In the genomic region with DNA sequence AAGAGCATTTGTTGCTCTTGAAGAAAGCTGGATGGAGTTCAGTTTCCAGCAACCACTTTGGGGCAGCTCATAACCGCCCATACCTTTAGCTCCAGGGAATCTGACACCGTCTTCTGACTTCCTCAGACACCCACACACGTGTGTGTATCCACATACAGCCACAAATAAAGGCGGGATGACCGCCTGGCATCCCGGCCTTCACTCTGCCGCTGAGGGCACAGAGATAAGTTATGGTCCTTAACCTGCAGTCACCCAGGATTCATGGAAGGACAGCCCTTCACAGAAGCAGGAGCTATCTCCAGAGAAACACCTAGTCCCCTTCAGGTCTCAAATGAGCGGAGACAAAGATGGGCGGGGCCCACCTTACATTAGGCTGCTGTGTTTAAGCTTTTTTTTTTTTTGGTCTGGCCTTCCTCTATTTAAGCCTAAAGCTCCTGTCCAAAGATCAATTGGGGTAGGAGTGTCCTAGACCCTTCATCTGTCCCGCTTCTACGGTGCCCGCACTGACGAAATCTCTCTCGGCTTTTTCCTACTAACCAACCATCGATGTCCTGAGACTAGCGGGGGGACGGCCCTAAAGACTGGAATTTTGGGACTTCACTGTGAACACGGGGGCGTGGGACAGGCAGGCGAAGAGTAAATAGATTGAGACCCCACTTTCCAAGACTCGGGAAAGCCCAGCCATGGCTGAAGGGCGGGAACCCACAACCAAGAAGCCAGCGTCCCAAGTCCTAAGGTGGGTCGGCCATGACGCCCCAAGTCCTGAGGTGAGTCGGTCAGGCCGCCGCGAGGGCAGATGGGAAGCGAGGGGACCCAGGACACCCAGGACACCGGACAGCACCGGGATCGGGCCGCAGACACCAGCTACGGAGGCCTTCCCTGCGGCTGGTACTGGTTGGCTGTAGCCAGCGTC, we compare ENCODE assay signal across 8 mouse cellular contexts. TPM values are rescaled to one million over a fixed set of nuclear protein-coding genes. Genes with fewer than 3 reads are reported as not detected.
DNase-seq lines count a peak whose midpoint lies in the region; ATAC-seq and TF ChIP-seq lines count a peak whose summit lies in the region.

No protein-coding gene starts in this region.

- no peaks in the 10 kb centered on the region for H3K9me3 ChIP-seq in lung, embryonic 14.5 days (ENCODE audit: low read depth, low read length)
- peaks cover 4% of the 10 kb centered on the region for H3K9me3 ChIP-seq in hindbrain, embryonic 13.5 days

- no peaks in the 10 kb centered on the region for H3K27me3 ChIP-seq in lung, embryonic 14.5 days (ENCODE audit: insufficient read depth, low read length)
- 0 out of 2 replicates have a peak, but pooled peaks cover 8% of the 10 kb centered on the region for H3K27me3 ChIP-seq in hindbrain, embryonic 13.5 days

- TF ChIP-seq CTCF in lung, embryonic 14.5 days (IDR thresholded peaks at IDR 0.05; ENCODE audit: low read depth): no peak

- H3K36me3 ChIP-seq in lung, embryonic 14.5 days (ENCODE audit: insufficient read depth): no peaks in the 10 kb centered on the region
- peaks cover 10% of the 10 kb centered on the region for H3K36me3 ChIP-seq in hindbrain, embryonic 13.5 days
- no peaks in the 10 kb centered on the region for H3K36me3 ChIP-seq in macrophage (ENCODE audit: inconsistent target)

- H3K27ac ChIP-seq in lung, embryonic 14.5 days (ENCODE audit: low read depth): peak overlapping the region; percentile 61; the same call in 1 of the 2 replicates
- peak overlapping the region; percentile 85 for H3K27ac ChIP-seq in hindbrain, embryonic 13.5 days
- H3K27ac ChIP-seq in macrophage: no peak overlapping the region

- ATAC-seq in lung, embryonic 14.5 days (ENCODE audit: insufficient read depth): peak; percentile 74
- peak; percentile 45 for ATAC-seq in common myeloid progenitor, adult 5-6 weeks (replicated peaks; ENCODE audit: low read depth, poor library complexity, severe bottlenecking)
- ATAC-seq in hindbrain, embryonic 13.5 days (ENCODE audit: low FRiP score): peak; percentile 83
- ATAC-seq in activated CD4-positive, CD25-positive, alpha-beta regulatory T cell, adult 4 months: no peak

- H3K4me3 ChIP-seq in lung, embryonic 14.5 days (ENCODE audit: low read depth, low read length): peak overlapping the region; percentile 65
- H3K4me3 ChIP-seq in hindbrain, embryonic 13.5 days: peak overlapping the region; percentile 88
- H3K4me3 ChIP-seq in macrophage (ENCODE audit: inconsistent target): peak overlapping the region; percentile 69

- no peaks in the 10 kb centered on the region for H3K79me2 ChIP-seq in macrophage (ENCODE audit: inconsistent target)

- 4% methylated on average over 37 of the region's 37 CpGs for WGBS in lung, embryonic 14.5 days
- 9% methylated on average over 37 of the region's 37 CpGs for WGBS in hindbrain, embryonic 13.5 days
- WGBS in macrophage (ENCODE audit: missing documents): 13% methylated on average over 36 of the region's 37 CpGs

- DNase-seq in lung, embryonic 14.5 days: peak; percentile 43
- DNase-seq in lung, postnatal 25 days (ENCODE audit: low spot score): no peak
- no peak for DNase-seq in frontal cortex, postnatal 10 days (ENCODE audit: low spot score in 2 of 2)
- no peak for DNase-seq in layer of hippocampus, adult 9-10 months (ENCODE audit: low spot score)

- no peaks in the 10 kb centered on the region for H3K4me1 ChIP-seq in lung, embryonic 14.5 days (ENCODE audit: insufficient read depth)
- H3K4me1 ChIP-seq in hindbrain, embryonic 13.5 days (replicated peaks): peaks cover 22% of the 10 kb centered on the region

- peak overlapping the region; percentile 66 for H3K4me2 ChIP-seq in lung, embryonic 14.5 days
- peak overlapping the region; percentile 85 for H3K4me2 ChIP-seq in hindbrain, embryonic 13.5 days

- H3K9ac ChIP-seq in lung, embryonic 14.5 days: peak overlapping the region; percentile 82
- H3K9ac ChIP-seq in hindbrain, embryonic 13.5 days: peak overlapping the region; percentile 94

RNA-seq across cellular contexts. Expression of a gene that starts 0.6 kb away (rescaled TPM):
- polyA plus RNA-seq in lung, embryonic 14.5 days (2014; fragmentation: Nextera tagmentation; extraction: Ambion mirVana): 7.7 and 8.7 TPM in 2 replicates
- 2.5 and 3.0 TPM in 2 replicates for total RNA-seq in common myeloid progenitor, adult 5-6 weeks (2017)
- 12.7 and 13.2 TPM in 2 replicates for polyA plus RNA-seq in hindbrain, embryonic 13.5 days (2015; fragmentation: Nextera tagmentation; extraction: Ambion mirVana)
- 1 to 10 TPM; 1.3 to 9.7 (median 4.0) TPM for total RNA-seq in macrophage (2018; cell fraction: chromatin; rRNA removed)
- 1 to 10 TPM in 19 of 26 experiments, under 1 TPM in 7; 0.40 to 2.1 (median 1.4) TPM for total RNA-seq in macrophage (2018; cell fraction: cytosol; rRNA removed)
- 1 to 10 TPM in 24 of 26 experiments, under 1 TPM in 2; 0.63 to 8.2 (median 3.2) TPM for total RNA-seq in macrophage (2018; cell fraction: nucleus; rRNA removed)
- 1.2 to 1.7 TPM (median 1.6 TPM) in 3 replicates for polyA plus RNA-seq in macrophage (2018)
- polyA plus RNA-seq in activated CD4-positive, CD25-positive, alpha-beta regulatory T cell, adult 4 months (2017; shearing (Covaris generic)): 1 to 10 TPM; 4.8 to 6.9 TPM

RNA-seq across cellular contexts. Expression of a gene that starts 20.7 kb away (rescaled TPM):
- 87.3 and 97.4 TPM in 2 replicates for polyA plus RNA-seq in lung, embryonic 14.5 days (2014; fragmentation: Nextera tagmentation; extraction: Ambion mirVana)
- 8.2 and 8.5 TPM in 2 replicates for total RNA-seq in common myeloid progenitor, adult 5-6 weeks (2017)
- polyA plus RNA-seq in hindbrain, embryonic 13.5 days (2015; fragmentation: Nextera tagmentation; extraction: Ambion mirVana): 448 and 460 TPM in 2 replicates
- 10 to 100 TPM in 13 of 26 experiments, 1 to 10 TPM in 12, under 1 TPM in 1; 0.88 to 23.7 (median 9.3) TPM for total RNA-seq in macrophage (2018; cell fraction: chromatin; rRNA removed)
- total RNA-seq in macrophage (2018; cell fraction: cytosol; rRNA removed): 10 to 100 TPM; 15.1 to 31.7 (median 20.0) TPM
- 10 to 100 TPM in 13 of 26 experiments, 1 to 10 TPM in 13; 3.4 to 21.8 (median 10.1) TPM for total RNA-seq in macrophage (2018; cell fraction: nucleus; rRNA removed)
- 20.2 to 31.5 TPM (median 30.9 TPM) in 3 replicates for polyA plus RNA-seq in macrophage (2018)
- polyA plus RNA-seq in activated CD4-positive, CD25-positive, alpha-beta regulatory T cell, adult 4 months (2017; shearing (Covaris generic)): 10 to 100 TPM; 53.7 to 59.5 TPM

RNA-seq across cellular contexts. Expression of a gene that starts 21.8 kb away (rescaled TPM):
- 11.5 and 11.7 TPM in 2 replicates for polyA plus RNA-seq in lung, embryonic 14.5 days (2014; fragmentation: Nextera tagmentation; extraction: Ambion mirVana)
- total RNA-seq in common myeloid progenitor, adult 5-6 weeks (2017): 4.4 and 8.4 TPM in 2 replicates
- polyA plus RNA-seq in hindbrain, embryonic 13.5 days (2015; fragmentation: Nextera tagmentation; extraction: Ambion mirVana): 14.3 and 15.2 TPM in 2 replicates
- total RNA-seq in macrophage (2018; cell fraction: chromatin; rRNA removed): 10 to 100 TPM in 7 of 26 experiments, 1 to 10 TPM in 19; 2.7 to 20.5 (median 6.8) TPM
- total RNA-seq in macrophage (2018; cell fraction: cytosol; rRNA removed): 1 to 10 TPM; 1.7 to 5.6 (median 3.7) TPM
- 10 to 100 TPM in 5 of 26 experiments, 1 to 10 TPM in 21; 2.5 to 16.1 (median 4.6) TPM for total RNA-seq in macrophage (2018; cell fraction: nucleus; rRNA removed)
- polyA plus RNA-seq in macrophage (2018): 3.3 to 4.3 TPM (median 3.3 TPM) in 3 replicates
- 1 to 10 TPM; 3.9 to 5.3 TPM for polyA plus RNA-seq in activated CD4-positive, CD25-positive, alpha-beta regulatory T cell, adult 4 months (2017; shearing (Covaris generic))

RNA-seq across cellular contexts. Expression of a gene that starts 54.9 kb away (rescaled TPM):
- polyA plus RNA-seq in lung, embryonic 14.5 days (2014; fragmentation: Nextera tagmentation; extraction: Ambion mirVana): 27.6 and 30.9 TPM in 2 replicates
- 14.9 and 23.1 TPM in 2 replicates for total RNA-seq in common myeloid progenitor, adult 5-6 weeks (2017)
- polyA plus RNA-seq in hindbrain, embryonic 13.5 days (2015; fragmentation: Nextera tagmentation; extraction: Ambion mirVana): 14.8 and 15.9 TPM in 2 replicates
- total RNA-seq in macrophage (2018; cell fraction: chromatin; rRNA removed): 100 to 1,000 TPM in 1 of 26 experiments, 10 to 100 TPM in 25; 26.2 to 124 (median 43.6) TPM
- total RNA-seq in macrophage (2018; cell fraction: cytosol; rRNA removed): 10 to 100 TPM in 25 of 26 experiments, 1 to 10 TPM in 1; 9.9 to 26.3 (median 16.1) TPM
- total RNA-seq in macrophage (2018; cell fraction: nucleus; rRNA removed): 10 to 100 TPM; 14.9 to 66.5 (median 35.2) TPM
- 10.8 to 16.3 TPM (median 11.7 TPM) in 3 replicates for polyA plus RNA-seq in macrophage (2018)
- 10 to 100 TPM in 1 of 2 experiments, 1 to 10 TPM in 1; 7.9 to 11.4 TPM for polyA plus RNA-seq in activated CD4-positive, CD25-positive, alpha-beta regulatory T cell, adult 4 months (2017; shearing (Covaris generic))
